Mouse (Mus musculus): ENCODE measurements around the gene Nupr1. TPM values are rescaled to one million over a fixed set of nuclear protein-coding genes. Genes with fewer than 3 reads are reported as not detected.

The Nupr1 gene
- total RNA-seq, 2 experiments from 2014 or later = 5.7 to 6.8 TPM

DNA sequence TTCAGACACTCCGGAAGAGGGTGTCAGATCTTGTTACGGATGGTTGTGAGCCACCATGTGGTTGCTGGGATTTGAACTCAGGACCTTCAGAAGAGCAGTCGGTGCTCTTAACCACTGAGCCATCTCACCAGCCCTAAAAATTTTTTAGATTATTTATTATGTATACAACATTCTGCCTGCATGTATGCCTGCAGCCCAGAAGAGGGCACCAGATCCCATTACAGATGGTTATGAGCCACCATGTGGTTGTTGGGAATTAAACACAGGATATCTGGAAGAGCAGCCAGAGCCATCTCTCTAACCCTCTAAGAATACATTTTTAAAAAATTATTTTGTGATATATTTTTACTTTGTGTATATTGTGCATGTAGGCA lies 12.6 kb upstream of the Nupr1 start:
- peak; percentile 61 for DNase-seq

DNA sequence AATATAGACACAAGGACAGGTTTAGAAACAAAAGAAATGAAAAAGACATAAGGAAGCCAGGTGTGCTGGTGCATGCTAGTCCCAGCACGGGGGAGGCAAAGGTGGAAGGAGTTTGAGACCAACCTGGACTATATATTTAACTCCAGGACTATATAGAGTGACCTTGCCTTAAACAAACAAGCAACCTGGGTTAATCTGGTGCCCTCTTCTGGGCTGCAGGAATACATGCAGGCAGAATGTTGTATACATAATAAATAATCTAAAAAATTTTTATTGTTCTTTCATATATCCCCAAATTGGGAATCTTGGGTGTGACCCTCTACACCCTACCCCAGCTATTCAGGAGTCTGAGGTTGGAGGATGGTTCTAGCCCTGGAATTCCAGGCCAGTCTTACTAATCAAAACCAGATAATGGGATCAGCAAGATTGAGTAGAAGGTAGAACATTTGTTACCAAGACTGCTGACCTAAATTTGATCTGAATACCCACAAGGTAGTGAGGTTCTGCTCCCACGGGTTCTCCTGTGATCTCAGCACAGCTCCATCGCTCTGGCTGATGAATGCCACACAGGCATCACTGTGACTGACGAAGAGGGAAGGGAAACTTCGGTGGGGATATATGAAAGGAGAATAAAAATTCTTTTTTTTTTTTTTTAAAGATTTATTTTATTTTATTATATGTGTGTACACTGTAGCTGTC lies 12.0 kb upstream of the Nupr1 start:
- no peak for DNase-seq

DNA sequence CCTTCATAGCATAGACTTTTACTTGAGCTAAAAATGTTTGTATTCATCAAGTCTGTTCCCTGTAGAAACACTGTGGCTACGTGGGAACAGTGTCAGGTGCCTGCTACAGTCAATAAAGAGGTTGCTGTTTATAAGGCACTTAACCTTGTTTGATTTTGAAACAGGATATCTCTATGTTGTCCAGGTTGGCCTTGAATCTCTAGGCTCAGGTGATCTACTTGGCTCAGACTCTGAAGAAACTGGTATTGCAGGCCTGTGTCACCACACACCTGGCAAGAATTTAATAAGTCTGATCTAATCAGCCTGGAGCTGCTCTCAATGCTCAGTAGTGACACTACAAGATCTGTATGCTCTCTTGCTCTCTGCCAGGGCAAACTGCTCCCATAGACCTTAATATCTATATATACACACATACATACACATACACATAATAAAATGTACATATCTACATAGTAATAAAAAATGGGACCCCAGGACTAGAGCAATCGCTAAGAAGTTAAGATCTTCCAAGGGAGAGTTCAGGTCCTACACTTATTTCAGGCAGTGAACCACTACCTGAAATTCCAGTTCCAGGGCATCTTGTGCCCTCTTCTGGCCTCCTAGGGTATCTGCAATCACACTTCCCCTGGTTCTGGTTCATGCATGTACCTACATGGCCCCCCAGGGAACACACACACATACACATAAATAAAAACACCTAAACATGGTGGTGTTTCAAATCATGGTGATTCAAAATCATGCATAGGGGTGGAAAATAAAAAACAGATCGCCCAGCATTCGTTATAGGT lies 6.3 kb upstream of the Nupr1 start:
- peak; percentile 45 for DNase-seq

DNA sequence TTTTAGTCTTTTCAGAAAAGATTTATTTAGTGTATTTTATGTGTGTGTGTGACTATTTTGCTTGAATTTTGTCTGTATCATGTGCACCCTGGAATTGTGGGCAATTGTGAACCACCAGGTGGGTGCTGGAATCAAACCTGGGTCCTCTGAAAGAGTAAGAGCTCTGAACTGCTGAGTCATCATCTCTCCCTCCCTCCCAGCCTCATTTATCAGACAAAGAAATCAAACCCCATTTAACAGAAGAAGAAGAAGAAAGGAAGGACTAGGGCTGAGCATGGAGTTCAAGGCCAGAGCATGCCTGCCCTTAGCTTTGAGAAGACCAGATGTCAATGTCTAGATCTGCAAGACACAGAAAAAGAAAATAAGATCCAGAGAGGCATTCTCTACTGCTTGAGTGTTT lies 4.7 kb upstream of the Nupr1 start:
- no peak for DNase-seq

DNA sequence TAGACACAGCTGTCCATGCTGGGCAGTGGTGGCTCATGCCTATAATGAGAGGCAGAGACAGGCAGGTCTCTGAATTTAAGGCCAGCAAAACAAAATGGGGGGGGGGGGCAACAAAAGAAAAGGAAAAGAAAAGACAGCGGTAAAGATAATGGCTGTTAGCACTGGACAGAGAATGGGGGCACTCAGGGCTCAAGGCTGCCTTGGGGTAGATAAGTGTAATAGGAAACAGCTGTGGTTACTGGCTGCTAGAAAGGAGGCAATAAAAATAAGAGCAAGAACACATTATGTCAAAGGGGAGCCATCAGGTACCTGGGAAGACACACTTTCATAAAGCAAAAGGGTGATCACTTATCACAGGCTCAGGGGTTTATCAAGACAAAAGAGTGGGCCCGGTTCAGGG lies 1.8 kb upstream of the Nupr1 start:
- DNase-seq = no peak

DNA sequence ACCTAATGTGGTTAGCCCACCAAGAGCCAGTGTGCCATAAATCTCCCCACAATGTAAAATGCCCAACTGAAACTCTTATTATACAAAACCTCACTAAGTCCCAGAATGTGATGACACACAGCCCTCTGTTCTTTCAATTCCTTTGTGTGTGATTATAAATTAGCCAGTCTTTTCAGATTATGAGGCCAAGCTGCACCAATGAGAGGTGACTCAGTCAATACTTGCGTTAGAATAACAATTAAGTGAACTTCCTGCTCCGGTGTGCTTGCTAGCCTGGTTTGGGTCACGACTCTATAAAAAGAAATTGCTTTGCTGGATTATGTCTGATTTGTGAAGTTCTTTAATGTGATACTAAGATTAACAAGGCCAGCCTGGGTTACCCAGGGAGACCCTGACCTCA lies 746 bp downstream of the Nupr1 start:
- no peak for DNase-seq

DNA sequence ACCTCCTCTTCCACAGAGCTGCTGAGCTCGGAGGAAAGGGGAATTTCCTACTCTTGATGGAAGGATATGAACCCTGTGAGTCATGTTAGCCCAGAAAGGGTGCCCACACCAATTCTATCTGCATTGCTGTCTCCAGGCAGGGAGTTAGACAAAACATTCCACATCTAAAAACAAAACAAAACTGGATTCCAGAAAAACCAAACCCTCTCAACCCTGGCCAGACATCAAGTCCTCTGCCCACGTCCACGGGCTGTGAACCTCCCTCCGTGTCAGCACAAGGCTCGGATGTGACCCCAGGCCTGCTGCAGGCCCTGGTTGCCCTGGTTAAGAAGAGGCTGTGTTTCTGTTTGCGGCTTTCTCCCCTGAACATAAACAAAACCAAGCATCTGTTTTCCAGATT lies 2.5 kb downstream of the Nupr1 start:
- DNase-seq = peak; percentile 10

DNA sequence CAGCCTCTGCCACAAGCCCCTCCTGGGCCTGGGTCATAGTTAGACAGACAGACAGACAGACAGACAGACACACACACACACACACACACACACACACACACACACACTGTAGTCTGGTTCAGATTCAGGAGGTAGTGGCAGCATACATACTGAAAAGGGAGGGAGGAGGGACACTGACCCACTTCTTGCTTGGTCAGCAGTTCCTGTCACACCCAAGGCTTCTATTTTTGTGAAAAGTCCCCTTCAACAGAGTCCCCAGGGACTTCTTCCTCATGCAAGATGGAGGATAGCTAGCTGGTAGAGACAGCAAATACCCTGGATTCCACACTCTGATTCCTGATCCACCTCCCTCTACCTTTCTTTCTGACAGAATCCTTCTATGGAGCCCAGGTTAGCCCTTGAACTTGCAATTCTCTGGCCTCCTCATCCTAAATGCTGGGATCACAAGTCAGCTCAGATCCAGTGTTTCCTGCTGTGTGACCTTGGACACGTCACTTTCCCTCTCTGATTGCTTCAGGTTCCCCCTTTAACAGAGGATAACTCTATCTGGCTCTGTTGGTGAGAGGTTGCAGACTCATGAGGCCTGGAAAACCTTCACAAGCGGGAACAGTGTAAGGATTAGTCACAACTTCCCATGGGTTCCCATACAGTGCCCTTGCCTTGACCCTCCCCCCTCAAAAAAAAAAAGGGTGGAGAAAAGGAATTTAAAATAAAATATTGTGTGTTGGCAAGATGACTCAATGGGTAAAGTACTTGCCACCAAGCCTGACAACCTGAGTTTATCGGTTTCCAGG lies 4.7 kb downstream of the Nupr1 start:
- DNase-seq = peak; percentile 6

DNA sequence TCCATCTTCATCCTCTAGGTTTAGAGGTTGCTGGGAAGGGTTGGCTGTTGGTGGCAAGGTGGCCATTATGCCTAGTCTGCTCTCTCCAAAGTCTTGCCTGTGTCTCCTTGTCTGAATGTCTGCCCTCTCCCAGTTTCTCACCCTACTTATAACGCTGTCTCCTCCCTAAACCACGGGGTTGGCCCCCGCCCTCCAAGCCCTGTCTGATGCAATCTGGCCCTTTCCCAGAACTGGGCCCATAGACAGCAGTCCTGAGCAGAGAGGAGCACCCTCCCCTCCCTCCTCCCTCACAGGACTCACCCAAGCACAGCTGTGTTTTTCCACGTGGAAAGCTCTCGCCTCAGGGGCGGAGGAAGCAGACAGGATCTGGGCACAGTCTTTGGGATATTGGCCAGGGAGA lies 5.3 kb downstream of the Nupr1 start:
- DNase-seq = peak; percentile 74

DNA sequence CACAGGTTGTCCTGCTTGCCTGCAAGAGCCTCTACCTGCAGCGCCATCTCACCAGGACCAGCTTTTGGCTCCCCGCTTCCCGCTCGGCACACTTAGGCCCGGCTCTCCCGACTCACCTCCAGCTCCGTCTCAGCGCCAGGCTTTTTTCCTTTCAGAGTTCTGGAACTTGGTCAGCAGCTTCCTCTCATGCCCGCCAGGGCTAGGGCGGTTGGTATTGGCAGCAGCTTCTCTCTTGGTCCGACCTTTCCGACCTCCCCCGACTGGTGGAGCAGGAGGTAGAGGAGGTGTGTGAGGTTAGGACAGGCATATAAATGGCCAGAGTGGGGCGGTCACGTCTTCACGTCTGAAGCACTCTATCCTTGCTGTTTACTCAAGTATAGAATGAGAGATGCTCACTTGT lies 5.9 kb downstream of the Nupr1 start:
- DNase-seq = peak; percentile 10

DNA sequence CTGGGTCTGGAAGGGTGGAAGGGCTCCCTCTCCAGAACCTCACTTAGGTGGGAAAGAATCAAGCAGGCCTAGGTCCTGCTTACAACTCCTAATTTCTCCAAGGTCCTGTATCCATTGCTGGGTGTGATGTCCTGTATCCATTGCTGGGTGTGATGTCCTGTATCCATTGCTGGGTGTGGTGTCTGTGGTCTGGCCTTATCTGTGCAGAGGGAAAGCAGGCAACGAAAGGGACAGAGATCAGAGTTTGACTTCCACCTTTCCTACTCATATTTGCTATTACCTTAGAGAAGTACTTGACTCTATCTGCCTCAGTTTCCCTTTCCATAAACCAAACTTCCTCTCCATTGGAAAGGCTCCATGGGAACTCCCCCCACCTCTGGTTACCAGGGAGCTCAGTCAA lies 7.3 kb downstream of the Nupr1 start:
- DNase-seq = no peak

DNA sequence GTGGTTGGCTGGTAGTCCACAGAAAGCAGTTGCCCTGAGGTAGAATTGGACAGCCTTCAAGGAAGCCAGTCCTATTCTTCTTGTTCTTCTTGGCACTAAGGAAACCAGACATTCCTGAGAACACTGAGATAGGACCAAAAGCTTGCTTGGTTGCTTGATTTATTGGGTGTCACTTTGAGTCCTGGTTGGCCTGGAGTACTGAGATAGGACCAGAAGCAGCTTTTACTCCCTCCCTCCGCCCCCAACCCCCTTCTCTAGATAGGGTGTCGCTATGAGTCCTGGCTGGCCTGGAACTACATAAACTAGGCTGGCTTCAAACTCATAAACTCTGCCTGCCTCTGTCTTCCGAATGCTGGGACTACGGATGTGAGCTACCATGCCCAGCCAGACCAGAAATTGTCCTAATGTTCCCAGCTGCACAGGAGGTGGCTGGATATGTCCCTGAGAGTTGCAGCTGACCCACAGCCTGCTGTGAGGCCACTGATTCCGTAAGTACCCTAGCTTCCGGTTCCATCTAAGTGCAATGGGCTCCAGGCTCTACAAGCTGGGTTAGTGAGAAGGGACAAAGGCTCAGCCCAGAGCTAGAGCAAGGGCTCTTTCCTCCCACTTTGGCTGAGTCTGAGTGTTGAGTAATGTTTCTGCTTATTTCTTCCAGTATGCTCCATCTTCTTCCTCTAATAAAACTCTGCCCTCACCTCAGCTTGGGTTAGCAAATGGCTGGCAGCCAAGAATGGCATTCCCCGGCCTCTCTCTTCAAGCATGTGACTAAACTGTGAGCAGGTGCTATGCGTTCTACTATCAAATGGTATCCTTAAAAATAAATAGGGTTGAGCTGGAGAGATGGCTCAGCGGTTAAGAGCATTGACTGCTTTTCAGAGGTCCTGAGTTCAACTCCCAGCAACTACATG lies 9.0 kb downstream of the Nupr1 start:
- peak; percentile 21 for DNase-seq

DNA sequence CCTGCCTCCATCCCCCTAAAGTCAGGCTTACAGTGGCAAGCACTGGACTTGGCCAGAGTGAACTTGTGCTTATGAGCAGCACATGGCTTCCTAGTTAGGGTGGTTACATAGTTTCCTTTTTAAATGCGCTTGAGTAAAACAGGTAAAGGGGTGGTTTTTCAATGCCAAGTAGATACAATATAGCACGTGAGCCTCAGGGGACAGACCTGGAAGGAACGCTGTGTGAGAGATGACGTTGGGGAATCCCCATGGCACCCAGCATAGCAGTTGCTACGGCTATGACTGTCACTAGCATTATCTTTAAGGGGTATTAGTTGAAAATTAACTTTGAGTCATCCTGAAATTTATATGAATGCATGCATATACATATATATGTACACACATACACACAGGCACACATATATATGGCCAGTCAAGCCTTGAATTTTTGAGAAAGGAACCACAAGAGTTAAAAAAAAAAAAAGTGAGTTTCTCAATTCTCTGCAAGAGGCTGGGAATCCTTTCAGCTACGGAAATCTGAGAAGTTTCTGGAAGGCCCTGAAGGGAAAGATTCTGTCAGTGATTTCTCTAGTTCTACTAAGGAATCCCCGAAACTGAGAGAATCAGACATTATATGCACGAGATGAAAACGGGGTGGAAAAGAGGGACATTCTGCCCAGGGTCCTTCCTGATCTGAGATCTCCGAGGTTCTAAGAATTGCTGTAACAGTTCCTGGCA lies 10.9 kb downstream of the Nupr1 start:
- DNase-seq = no peak

DNA sequence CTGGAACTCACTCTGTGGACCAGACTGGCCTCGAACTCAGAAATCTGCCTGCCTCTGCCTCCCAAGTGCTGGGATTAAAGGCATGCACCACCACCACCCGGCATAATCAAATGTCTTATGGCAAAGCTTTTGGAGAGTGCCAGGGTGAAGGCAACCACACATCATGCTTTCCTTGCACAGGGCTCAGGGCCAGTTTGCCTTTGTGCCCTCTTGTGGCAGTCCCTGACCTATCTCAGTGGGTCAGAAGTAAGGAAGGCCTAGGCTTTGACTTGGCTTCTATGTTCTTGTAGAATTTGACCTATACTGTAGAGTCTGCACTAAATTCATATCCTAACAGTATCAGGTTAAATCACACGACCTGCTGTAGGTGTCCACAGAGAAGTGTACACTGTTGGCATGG lies 14.0 kb downstream of the Nupr1 start:
- DNase-seq = no peak

DNA sequence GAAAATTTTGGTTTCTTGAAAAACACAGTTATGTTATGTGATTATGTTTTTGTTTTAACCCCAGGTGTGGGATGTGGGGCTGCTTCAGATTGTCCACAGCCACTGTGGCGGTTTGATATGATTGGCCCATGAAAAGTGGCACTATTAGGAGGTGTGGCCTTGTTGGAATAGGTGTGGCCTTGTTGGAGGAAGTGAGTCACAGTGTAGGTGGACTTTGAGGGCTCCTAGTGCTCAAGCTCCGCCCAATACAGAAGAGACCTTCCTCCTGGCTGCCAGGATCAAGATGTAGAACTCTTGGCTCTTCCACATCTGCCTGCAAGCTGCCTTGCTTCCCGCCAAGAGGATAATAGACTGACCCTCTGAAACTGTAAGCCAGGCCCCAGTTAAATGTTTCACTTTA lies 17.9 kb downstream of the Nupr1 start:
- no peak for DNase-seq

DNA sequence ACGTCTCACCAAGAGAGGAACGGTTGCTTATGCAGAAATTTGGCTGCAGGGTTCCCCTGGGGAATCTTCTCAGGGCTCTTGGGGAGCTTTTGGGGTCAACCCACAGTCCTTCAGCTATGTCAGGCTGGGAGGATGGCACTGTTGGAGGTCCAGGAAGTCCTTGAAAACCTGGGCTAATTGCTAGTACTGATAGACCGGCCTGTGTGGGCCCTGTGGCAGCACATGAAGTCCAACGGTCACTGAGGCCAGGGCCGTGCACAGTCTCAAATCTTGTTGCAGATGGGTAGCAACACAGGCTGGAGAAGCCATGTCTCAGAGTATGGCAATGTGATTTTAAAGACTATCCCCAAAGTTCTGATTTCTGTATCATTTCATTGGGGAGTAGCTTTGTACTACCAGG lies 22.9 kb downstream of the Nupr1 start:
- no peak for DNase-seq

DNA sequence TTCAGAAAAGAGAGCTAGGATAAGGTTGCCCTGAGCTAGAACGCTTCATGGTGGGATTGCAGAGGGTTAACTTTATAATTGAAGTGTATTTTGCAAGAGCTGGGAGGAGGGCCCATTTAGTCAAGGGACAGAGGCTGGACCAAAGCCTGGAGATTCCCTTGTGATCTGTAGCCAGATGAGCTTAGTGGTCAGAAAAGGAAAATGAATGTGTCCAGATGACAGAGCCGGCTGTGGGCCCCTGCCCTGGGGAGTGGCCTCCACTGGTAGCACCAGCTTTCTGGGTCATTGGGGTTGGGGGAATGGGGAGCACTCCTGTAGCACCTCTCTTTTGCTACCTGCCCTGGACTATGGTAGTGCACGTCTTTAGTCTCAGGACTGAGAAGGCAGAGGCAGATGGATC lies 23.6 kb downstream of the Nupr1 start:
- peak; percentile 38 for DNase-seq

DNA sequence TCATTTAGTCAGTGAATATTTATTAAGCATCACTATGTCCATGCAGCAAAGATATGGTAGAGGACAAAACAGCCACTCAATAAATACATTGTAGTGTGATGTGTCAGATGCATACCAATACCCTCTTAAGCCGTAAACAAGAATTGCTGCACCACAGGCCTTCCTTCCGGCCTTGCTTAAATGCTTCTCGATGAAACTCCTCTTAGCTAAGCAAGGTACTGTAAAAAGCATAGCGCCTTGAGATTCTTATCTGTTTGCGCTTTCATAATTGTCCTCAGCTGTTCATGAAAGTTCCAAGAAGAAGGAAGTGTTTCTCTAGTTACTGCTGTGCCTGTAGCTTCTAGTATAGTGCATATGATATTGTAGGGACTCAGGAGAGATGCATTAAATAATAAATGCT lies 24.1 kb downstream of the Nupr1 start:
- no peak for DNase-seq

DNA sequence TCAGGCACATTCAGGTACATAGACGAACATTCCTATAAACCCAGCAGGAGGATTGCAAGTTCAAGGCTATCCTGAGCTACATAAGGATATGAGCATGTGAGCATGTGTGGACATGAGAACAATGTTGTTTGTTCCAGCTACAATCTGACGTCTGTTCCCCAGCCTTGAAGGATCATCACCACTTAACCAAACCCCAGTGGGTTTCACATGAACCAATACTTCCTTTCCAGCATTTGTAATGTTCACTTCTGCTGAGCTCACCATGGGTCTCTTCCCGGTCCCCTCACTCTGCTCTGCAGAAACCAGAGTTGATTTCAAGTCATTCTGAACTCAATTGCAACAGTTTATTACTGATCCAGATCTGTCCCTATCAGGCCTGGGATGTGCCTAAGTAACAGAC lies 28.0 kb downstream of the Nupr1 start:
- DNase-seq = no peak

DNA sequence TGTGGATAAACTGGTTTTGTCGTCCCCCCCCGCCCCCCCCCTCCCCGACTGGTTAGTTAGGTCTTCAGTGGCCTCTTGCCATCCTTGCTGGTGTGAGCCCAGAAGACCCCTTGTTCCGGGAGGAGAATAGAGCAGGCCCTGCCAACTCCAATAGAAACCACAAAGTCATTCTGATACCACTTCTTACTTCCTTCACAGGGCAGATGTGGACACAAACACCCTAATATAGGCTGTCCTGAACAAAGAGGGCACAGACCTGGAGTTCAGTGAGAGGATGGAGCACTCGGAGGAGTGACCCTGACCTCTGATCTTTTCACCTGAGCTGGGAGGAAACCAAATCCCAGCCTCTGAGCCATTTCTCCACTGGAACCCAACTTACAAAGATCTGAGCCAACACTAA lies 28.8 kb downstream of the Nupr1 start:
- no peak for DNase-seq

DNA sequence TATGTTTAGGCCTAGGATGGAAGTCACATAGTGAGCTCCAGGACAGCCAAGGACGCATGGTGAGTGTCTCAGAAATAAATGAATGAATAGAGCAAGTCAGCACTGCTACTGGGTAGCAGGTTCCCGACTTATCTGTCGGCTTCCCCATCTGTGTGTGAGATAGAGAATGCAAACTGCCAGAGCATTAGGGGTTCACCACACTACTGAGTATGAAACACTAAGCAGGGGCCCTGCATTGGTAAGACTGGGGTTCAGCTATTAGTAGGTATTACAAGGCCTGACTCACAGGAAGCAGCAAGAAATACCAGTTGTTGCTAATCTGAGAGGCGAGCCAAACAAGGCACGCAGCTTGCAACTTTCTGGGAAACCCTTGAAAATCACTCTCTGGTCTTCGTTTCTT lies 31.7 kb downstream of the Nupr1 start:
- no peak for DNase-seq

DNA sequence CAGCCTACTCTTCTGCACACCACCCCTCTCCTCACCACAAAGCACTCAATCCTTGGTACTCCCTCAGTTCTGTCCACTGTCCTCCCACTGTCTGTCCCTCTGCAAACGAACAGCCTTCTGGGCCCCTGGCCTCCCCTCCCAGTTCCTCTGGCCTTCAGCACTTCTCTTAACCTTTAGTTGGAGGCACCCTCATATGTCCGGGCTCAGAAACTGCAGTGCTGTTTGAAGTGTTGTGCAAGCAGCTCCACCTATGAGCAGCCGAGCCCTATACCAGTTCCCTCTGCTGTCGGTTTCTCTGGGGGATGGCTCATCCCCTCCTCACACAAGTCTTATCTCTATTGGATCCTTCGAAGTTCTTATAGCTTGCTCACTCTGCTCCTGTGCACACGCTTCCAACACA lies 34.2 kb downstream of the Nupr1 start:
- DNase-seq = no peak

Data from heart, postnatal 4 days (tissue).